Mouse (Mus musculus): Measurements from ENCODE around the gene Zfp710. TPM values are rescaled to one million over a fixed set of nuclear protein-coding genes. Genes with fewer than 3 reads are reported as not detected.

The Zfp710 gene
- total and polyA plus RNA-seq, 3 experiments: 7.6 to 16.2 (median 14.4) TPM

DNA sequence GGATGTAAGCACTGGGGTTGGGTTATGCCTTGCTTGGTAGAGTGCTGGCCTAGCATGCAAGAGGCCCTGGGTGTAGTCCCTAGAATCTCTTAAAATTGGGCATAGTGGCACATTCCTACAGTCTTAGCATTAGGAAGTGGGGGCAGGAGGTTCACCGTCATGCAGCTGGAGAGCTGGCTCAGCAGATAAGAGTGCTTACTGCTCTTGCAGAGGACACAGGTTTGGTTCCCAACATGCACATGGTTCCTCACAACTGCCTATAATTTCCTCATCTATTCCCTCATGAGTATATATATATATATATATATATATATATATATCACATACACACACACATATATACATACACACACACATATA, 110.5 kb downstream of the Zfp710 start:
- dilution Hi-C loops (cut with MboI; ENCODE audit: extremely low pct_ligation_motif_present, extremely low pct_unique_long_range_greater_than_20kb, low sequenced_read_pairs): no loop called here
- no peak overlapping the region for H3K4me3 ChIP-seq (replicated peaks in 1 of 3; ENCODE audit: low read depth in 2 of 3, low read length in 2 of 3, poor library complexity in 1 of 3)

DNA sequence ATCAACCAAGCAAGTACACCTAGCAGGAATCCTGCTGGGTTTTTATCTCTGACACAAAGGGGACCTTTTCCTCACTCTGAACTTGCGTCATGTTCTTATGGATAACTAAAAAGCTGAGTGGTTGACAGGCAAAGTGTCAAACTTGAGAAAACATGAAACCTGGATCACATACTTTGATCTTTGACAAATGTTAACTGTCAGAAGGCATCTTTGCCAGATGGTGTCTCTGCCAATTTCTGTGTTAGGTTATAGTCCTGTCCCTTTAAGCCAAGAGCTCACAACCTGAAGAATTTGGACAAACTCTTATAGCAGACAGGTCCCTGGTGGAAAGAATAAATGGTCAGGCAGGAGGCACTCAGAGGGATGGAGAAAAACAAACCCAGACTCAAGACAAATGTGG, 113.8 kb downstream of the Zfp710 start:
- H3K4me1 ChIP-seq (ENCODE audit: control insufficient read depth in 1 of 2, insufficient read depth in 2 of 2): peaks cover 14 to 39% of the 10 kb centered on the region in 2 experiments
- in situ Hi-C loops (cut with MboI; ENCODE audit: low pct_ligation_motif_present, low pct_unique_long_range_greater_than_20kb, low sequenced_read_pairs) (loop anchor here (25.0 kb wide), 1 partner anchor 449 kb away; no protein-coding TSS in a partner anchor), dilution Hi-C loops (cut with MboI; ENCODE audit: extremely low pct_ligation_motif_present, extremely low pct_unique_long_range_greater_than_20kb, low sequenced_read_pairs) (no loop called here)
- H3K36me3 ChIP-seq (replicated peaks in 1 of 2; ENCODE audit: control insufficient read depth in 1 of 2, insufficient read depth in 1 of 2, low read length in 1 of 2): no peaks in the 10 kb centered on the region
- no peak overlapping the region for H3K9ac ChIP-seq (ENCODE audit: insufficient read depth, low read depth)
- no peaks in the 10 kb centered on the region for H3K79me2 ChIP-seq (replicated peaks; ENCODE audit: control insufficient read depth, extremely low read depth, insufficient read depth, poor library complexity, severe bottlenecking)
- DNase-seq (ENCODE audit: extremely low read depth): no peak
- H3K27ac ChIP-seq (ENCODE audit: insufficient read depth, low read depth): no peak overlapping the region
- no peak overlapping the region for H3K4me3 ChIP-seq (replicated peaks in 1 of 3; ENCODE audit: low read depth in 2 of 3, low read length in 2 of 3, poor library complexity in 1 of 3)
- TF ChIP-seq ETS1 (conservative IDR thresholded peaks at IDR 0.05; ENCODE audit: low read depth, low read length) (no peak), GABPA (IDR thresholded peaks at IDR 0.05; ENCODE audit: insufficient replicate concordance, low read depth, low read length) (no peak), RCOR1 (conservative IDR thresholded peaks at IDR 0.05; ENCODE audit: low read depth, low read length) (no peak)
- H3K9me3 ChIP-seq (replicated peaks; ENCODE audit: low read length): peaks cover 14% of the 10 kb centered on the region
- H3K4me2 ChIP-seq (ENCODE audit: insufficient read depth, low read depth, poor library complexity, severe bottlenecking): no peak overlapping the region
- H3K27me3 ChIP-seq (replicated peaks): no peaks in the 10 kb centered on the region

More for the DNA sequence above, 110.5 kb downstream of the Zfp710 start:
- H3K79me2 ChIP-seq (replicated peaks; ENCODE audit: control insufficient read depth, extremely low read depth, insufficient read depth, poor library complexity, severe bottlenecking): no peaks in the 10 kb centered on the region
- DNase-seq (ENCODE audit: extremely low read depth): no peak
- in situ Hi-C loops (cut with MboI; ENCODE audit: low pct_ligation_motif_present, low pct_unique_long_range_greater_than_20kb, low sequenced_read_pairs): loop anchor here (25.0 kb wide), 1 partner anchor 452 kb away; no protein-coding TSS in a partner anchor
- H3K9me3 ChIP-seq (replicated peaks; ENCODE audit: low read length): peaks cover 14% of the 10 kb centered on the region
- TF ChIP-seq SMC3 (IDR thresholded peaks at IDR 0.05; ENCODE audit: low read depth, low read length): no peak
- TF ChIP-seq UBTF (IDR thresholded peaks at IDR 0.05; ENCODE audit: low read depth, low read length): no peak
- no peak for TF ChIP-seq RAD21 (IDR thresholded peaks at IDR 0.05; ENCODE audit: low read depth, low read length)
- TF ChIP-seq MAX (IDR thresholded peaks at IDR 0.05; ENCODE audit: low read length): no peak
- TF ChIP-seq BHLHE40 (IDR thresholded peaks at IDR 0.05; ENCODE audit: low read depth, low read length): no peak
- no peak for TF ChIP-seq GABPA (IDR thresholded peaks at IDR 0.05; ENCODE audit: insufficient replicate concordance, low read depth, low read length)
- no peak overlapping the region for H3K9ac ChIP-seq (ENCODE audit: insufficient read depth, low read depth)
- H3K36me3 ChIP-seq (replicated peaks in 1 of 2; ENCODE audit: control insufficient read depth in 1 of 2, insufficient read depth in 1 of 2, low read length in 1 of 2): no peaks in the 10 kb centered on the region
- H3K27me3 ChIP-seq (replicated peaks): no peaks in the 10 kb centered on the region
- no peak overlapping the region for H3K27ac ChIP-seq (ENCODE audit: insufficient read depth, low read depth)
- H3K4me1 ChIP-seq (ENCODE audit: control insufficient read depth in 1 of 2, insufficient read depth in 2 of 2): peaks cover 8 to 29% of the 10 kb centered on the region in 2 experiments
- no peak overlapping the region for H3K4me2 ChIP-seq (ENCODE audit: insufficient read depth, low read depth, poor library complexity, severe bottlenecking)

DNA sequence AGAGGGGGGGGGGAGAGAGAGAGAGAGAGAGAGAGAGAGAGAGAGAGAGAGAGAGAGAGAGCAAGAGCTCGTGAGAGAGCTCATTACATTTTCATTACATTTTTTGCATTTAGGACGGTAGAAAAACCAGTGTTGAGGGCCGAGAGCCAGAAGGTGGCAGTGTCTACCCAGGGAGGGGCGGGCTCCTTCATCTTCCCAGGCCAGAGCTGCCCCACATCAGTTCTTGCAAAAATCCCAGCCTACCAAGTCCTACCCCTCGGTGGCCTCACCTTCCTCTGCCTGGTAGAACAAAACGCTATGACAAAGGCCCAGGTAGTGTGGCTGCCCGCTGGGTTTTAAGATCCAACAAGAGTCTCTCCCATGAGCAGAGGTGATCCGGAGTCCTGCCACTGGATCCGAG, 116.2 kb downstream of the Zfp710 start:
- dilution Hi-C loops (cut with MboI; ENCODE audit: extremely low pct_ligation_motif_present, extremely low pct_unique_long_range_greater_than_20kb, low sequenced_read_pairs) (no loop called here), in situ Hi-C loops (cut with MboI; ENCODE audit: low pct_ligation_motif_present, low pct_unique_long_range_greater_than_20kb, low sequenced_read_pairs) (loop anchor here (5.0 to 25.0 kb wide), 3 partner anchors 71 to 446 kb away; partner anchors contain the start of gene Man2a2)
- Histone ChIP-seq H3K4me2 (ENCODE audit: insufficient read depth, low read depth, poor library complexity, severe bottlenecking) (no peak overlapping the region), H3K9me3 (replicated peaks; ENCODE audit: low read length) (peaks cover 14% of the 10 kb centered on the region), H3K79me2 (replicated peaks; ENCODE audit: control insufficient read depth, extremely low read depth, insufficient read depth, poor library complexity, severe bottlenecking) (no peaks in the 10 kb centered on the region), H3K4me1 (ENCODE audit: control insufficient read depth in 1 of 2, insufficient read depth in 2 of 2) (peaks cover 23 to 52% of the 10 kb centered on the region in 2 experiments), H3K27ac (ENCODE audit: insufficient read depth, low read depth) (no peak overlapping the region), H3K36me3 (replicated peaks in 1 of 2; ENCODE audit: control insufficient read depth in 1 of 2, insufficient read depth in 1 of 2, low read length in 1 of 2) (no peaks in the 10 kb centered on the region), H3K9ac (ENCODE audit: insufficient read depth, low read depth) (0 out of 2 replicates have a peak overlapping the region, but pooled peaks have one; percentile 15), H3K27me3 (replicated peaks) (no peaks in the 10 kb centered on the region), H3K4me3 (replicated peaks in 1 of 3; ENCODE audit: low read depth in 2 of 3, low read length in 2 of 3, poor library complexity in 1 of 3) (no peak overlapping the region)
- peak; percentile 77 for DNase-seq (ENCODE audit: extremely low read depth)
- TF ChIP-seq SIN3A (IDR thresholded peaks at IDR 0.05; ENCODE audit: low read length) (peak; percentile 51; the same call in 1 of the 2 replicates), UBTF (IDR thresholded peaks at IDR 0.05; ENCODE audit: low read depth, low read length) (no peak), RCOR1 (conservative IDR thresholded peaks at IDR 0.05; ENCODE audit: low read depth, low read length) (no peak), ZNF384 (IDR thresholded peaks at IDR 0.05; ENCODE audit: low read depth, low read length) (peak; percentile 69), SMC3 (IDR thresholded peaks at IDR 0.05; ENCODE audit: low read depth, low read length) (peak; percentile 97), POLR2AphosphoS2 (IDR thresholded peaks at IDR 0.05; ENCODE audit: low read depth, low read length) (no peak), ZMIZ1 (IDR thresholded peaks at IDR 0.05; ENCODE audit: low read depth, low read length) (no peak), MAZ (IDR thresholded peaks at IDR 0.05; ENCODE audit: low read depth, low read length) (peak; percentile 68; the same call in 1 of the 2 replicates), NRF1 (IDR thresholded peaks at IDR 0.05; ENCODE audit: low read depth, low read length) (no peak), ETS1 (conservative IDR thresholded peaks at IDR 0.05; ENCODE audit: low read depth, low read length) (no peak), KAT2A (IDR thresholded peaks at IDR 0.05; ENCODE audit: insufficient replicate concordance, low read length) (no peak), IRF4 (IDR thresholded peaks at IDR 0.05; ENCODE audit: low read depth, low read length) (peak; percentile 66), E2F4 (IDR thresholded peaks at IDR 0.05; ENCODE audit: insufficient replicate concordance, low read depth, low read length) (no peak), TCF12 (IDR thresholded peaks at IDR 0.05; ENCODE audit: low read depth, low read length) (0 out of 2 replicates have a peak, but pooled peaks have one; percentile 31), ZC3H11A (IDR thresholded peaks at IDR 0.05; ENCODE audit: low read depth, low read length) (peak; percentile 89), CHD1 (IDR thresholded peaks at IDR 0.05; ENCODE audit: low read depth, low read length) (no peak), MEF2A (IDR thresholded peaks at IDR 0.05; ENCODE audit: borderline replicate concordance, low read depth, low read length) (no peak), POLR2A (IDR thresholded peaks at IDR 0.05; ENCODE audit: low read depth, low read length) (no peak), GABPA (IDR thresholded peaks at IDR 0.05; ENCODE audit: insufficient replicate concordance, low read depth, low read length) (no peak), MYC (IDR thresholded peaks at IDR 0.05; ENCODE audit: low read depth, low read length) (0 out of 2 replicates have a peak, but pooled peaks have one; percentile 25), EP300 (IDR thresholded peaks at IDR 0.05; ENCODE audit: low read length) (no peak)

Measured in CH12.LX (cell line).